Mouse (Mus musculus): ENCODE data around the gene Sh2d1a. TPM values are rescaled to one million over a fixed set of nuclear protein-coding genes. Genes with fewer than 3 reads are reported as not detected.

Gene Sh2d1a
- total RNA-seq, 2 experiments from 2014 or later: not detected

- TF ChIP-seq CTCF (conservative IDR thresholded peaks at IDR 0.05): no peak
- H3K4me3 ChIP-seq: no peak overlapping the region
Observed at GRCm38 (mm10) chrX:42548513-42548912, 46.3 kb downstream of the Sh2d1a start.

GRCm38 (mm10) chrX:42557284-42557683 lies 55.0 kb downstream of the Sh2d1a start:
- H3K4me3 ChIP-seq: no peak overlapping the region
- peak; percentile 85 for TF ChIP-seq CTCF (conservative IDR thresholded peaks at IDR 0.05)
- H3K27ac ChIP-seq: no peak overlapping the region
- peak; percentile 60 to 66 for DNase-seq (ENCODE audit: low spot score in 2 of 2)

More at GRCm38 (mm10) chrX:42548513-42548912, 46.3 kb downstream of the Sh2d1a start:
- H3K27ac ChIP-seq: no peak overlapping the region
- no peak for DNase-seq (ENCODE audit: low spot score in 2 of 2)

- DNase-seq (ENCODE audit: low spot score in 2 of 2): no peak
- H3K4me3 ChIP-seq: no peak overlapping the region
- peak; percentile 50 for TF ChIP-seq CTCF (conservative IDR thresholded peaks at IDR 0.05)
Observed at GRCm38 (mm10) chrX:42558683-42559082, 56.4 kb downstream of the Sh2d1a start.

More at GRCm38 (mm10) chrX:42558683-42559082, 56.4 kb downstream of the Sh2d1a start:
- H3K27ac ChIP-seq: no peak overlapping the region

Other genes with a start within 250 kb of the Sh2d1a start
- gene Tex13c2, start 12.8 kb upstream of the Sh2d1a start, total RNA-seq (2021): 1 to 10 TPM in 1 of 2 experiments, under 1 TPM in 1; 0.26 to 1.0 TPM

Measured in layer of hippocampus, adult 2 months (tissue).